Mouse (Mus musculus) cerebellum, postnatal 25 days (tissue): ENCODE measurements around the gene Insm2.
A peak's percentile ranks its signal among the peaks of the same experiment; 100 is the strongest.
"Not testable (repeated sequence)": the region's sequence is repeated elsewhere in the genome, so short reads cannot be mapped to it uniquely, and the experiment has no call there.

Source experiments
- DNase-seq, 2 experiments: peaks; one replicate each; pipeline ENCODE4 v3.0.0; 2021; ENCODE audit warnings: mixed read lengths in 2 of 2

Gene Insm2

DNA sequence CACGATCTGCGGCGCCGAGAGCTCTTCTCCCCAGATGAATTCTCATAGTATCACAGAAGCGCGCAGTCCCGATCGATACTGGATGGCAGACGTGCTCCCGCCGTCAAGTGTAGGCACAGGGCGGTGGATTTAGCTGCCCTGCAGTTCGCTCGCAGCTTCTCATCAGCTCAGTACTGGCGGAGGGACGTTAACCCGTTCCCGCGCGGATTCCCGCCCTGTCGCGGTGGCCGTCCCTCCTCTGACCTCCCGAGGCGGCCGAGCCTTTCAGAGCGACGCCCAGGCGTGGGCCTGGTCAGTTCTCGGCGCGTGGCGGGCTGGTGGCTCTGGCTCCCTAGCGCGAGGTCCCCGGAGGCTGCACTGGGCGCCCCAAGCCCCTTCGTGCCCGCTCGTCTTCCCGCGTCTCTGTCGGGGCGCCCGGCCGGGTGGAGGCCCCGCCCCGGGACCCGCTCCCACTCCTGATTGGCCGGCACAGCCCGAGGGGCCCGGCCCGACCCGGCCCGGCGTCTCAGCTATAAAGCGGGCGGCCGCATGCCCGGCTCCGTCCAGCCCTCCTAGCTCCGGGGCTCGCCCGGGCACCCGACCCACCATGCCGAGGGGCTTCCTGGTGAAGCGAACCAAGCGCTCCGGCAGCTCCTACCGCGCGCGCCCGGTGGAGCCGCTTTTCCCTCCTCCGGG is at the start of gene Insm2:
Gene Insm2, plus strand, starts transcription at position 541 of the 675 bp plus-strand sequence.
- DNase-seq: peak; percentile 22 to 37

GRCm38 (mm10) chr12:55554901-55555300 is 44.3 kb upstream of the Insm2 start:
- not testable (repeated sequence) for DNase-seq

GRCm38 (mm10) chr12:55557866-55558265 is 41.4 kb upstream of the Insm2 start:
- DNase-seq: no peak

DNA sequence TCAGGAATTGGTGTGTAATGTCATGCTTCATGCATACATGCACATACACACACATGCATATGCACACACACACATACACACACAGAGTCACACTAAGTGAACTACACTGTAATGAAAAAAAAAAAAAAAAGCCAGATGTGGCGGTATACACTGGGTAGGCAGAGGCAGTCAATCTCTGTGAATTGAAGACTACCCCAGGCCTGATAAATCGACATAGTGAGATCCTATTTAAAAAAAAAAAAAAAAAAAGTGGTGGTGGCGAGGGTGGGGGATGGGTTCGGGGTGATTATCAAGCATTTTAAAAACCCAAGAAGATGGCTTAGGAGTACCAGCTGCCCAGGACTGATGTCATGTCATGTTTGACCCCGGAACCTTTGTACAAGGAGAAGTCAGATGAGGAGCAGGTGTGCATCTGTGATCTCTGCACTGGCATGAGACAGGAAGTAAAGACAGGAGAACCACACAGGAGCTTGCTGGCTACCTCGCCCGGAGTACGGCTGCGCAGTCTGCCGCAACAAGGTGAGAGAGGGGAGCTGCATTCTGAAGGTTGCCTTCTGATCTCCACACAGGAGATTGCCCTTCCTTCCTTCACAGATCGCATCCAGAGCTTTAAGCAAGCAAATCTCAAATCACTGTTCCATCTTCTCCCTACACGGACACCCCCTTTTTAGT is 39.9 kb upstream of the Insm2 start:
- no peak for DNase-seq

DNA sequence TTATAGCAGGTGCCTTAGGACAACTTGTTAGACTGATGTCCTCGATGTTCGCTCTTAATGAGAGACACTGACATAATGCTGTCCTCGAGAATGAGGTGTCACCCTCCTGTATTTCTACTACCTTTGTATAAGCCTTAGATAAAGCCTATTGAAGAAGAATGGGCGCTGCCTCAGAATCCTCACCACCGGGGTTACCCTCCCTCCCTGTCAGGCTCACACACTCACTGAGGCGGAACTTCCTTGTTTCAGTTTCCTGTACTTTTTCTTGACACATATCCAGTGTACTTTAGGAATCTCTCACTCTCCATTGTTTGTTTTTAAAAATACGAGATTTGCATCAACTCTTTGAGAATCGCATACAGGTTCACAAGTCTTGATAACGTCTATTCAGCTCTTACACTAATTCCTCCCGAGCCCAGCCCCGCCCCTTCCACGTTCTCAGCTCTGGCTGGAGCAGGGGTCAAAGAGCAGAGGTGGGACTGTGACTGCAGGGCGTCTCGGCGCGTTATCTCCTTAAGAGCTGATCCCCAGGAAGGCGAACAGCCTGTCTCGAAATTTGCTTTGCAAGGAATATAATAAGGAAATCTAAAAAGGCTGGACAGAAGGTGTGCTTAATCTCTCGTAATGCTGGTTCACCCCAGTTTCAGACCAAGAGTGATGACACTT is 39.1 kb upstream of the Insm2 start:
- DNase-seq: no peak

- DNase-seq: no peak
Observed at GRCm38 (mm10) chr12:55563742-55564141, 35.5 kb upstream of the Insm2 start.

DNA sequence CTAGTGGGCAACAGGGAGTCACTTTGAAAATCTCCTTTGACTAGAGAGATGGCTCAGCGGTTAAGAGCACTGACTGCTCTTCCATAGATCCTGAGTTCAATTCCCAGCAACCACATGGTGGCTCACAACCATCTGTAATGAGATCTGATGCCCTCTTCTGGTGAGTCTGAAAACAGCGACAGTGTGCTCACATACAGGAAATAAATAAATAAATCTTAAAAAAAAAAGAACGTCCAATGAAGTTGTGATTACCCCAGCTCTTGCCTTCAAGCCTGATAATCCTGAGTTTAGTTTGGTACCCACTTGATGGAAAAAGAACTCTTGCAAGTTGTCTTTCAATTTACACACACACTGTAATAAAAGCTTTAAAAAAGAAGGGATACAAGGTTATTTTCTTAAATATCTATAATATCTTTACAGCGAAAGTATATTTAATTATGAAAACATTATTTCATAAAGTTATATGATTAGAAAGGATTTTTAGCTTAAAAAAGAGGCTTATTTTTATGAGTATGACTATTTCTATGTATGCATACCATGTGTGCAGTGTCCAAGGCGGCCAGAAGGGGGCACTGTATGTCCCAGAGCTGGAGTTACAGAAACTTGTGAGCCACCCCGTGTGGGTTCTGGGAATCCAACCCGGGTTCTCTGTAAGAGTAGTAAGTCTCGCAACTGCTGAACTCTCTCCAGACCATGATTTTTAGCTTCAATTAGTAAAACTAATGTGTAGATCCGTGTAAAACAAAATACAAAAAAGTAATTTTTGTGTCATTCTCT is 34.9 kb upstream of the Insm2 start:
- no peak for DNase-seq

- DNase-seq: peak; percentile 7
Observed at GRCm38 (mm10) chr12:55565206-55565605, 34.0 kb upstream of the Insm2 start, which contains the start of gene Aldoart2. Aldoart2 (plus strand) TSS chr12:55565239.

- DNase-seq: no peak
Observed at GRCm38 (mm10) chr12:55565867-55566266, 33.4 kb upstream of the Insm2 start.

DNA sequence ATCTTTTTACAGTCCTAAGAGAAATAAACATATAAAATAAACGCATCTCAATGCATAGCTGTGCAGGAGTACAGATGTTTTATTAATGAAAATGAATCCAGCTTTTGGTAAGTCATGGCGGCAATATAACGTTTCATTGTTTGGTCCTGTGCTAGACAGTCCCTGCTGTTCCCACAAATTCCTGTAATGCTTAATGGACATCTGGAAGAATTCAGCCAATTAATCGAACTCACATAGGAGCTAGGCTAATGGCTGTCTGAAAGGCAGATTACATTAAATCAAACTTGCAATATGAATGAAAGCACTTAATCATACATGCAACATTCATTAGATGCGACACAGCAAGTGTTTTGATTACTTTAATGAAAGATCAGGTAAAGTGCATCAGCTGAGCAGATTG is 32.4 kb upstream of the Insm2 start:
- DNase-seq: no peak

DNA sequence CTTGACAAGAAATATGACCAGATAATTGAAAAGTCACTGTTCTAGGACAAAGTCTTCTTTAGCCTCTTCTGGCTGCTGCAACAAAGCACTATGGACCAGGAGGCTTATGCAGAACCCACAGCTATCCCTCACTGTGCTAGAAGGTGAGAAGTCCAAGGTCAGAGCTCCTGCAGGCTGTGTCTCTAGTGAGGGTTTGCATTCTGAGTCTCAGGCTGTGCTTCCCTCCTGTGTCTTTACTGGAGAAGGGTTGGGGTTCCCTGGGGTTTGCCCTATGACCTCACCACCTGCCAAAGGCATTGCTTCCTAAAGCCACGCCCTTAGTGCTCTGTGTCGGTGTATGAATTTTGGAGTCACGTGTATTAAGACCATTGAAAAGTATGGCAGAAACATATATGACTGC is 30.8 kb upstream of the Insm2 start:
- DNase-seq: no peak

DNA sequence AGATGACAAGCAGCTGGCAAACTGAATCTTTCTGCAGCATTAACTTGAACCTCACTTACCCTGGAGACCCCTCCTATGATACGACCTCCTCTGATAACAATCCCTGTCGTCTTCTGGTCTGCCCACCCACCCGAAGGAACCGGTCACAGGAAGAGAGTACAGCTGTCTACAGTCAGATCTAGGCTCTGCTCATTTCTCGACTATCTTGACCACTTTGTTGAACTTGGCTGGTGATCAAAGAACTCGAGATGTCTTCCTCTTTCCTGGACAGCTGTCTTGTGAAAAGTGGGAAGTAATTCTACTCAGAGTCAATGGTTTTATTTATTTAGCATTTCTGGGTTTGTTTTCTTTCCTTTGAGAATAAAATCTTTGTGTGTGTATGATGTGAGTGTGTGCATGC is 29.6 kb upstream of the Insm2 start:
- DNase-seq: no peak

DNA sequence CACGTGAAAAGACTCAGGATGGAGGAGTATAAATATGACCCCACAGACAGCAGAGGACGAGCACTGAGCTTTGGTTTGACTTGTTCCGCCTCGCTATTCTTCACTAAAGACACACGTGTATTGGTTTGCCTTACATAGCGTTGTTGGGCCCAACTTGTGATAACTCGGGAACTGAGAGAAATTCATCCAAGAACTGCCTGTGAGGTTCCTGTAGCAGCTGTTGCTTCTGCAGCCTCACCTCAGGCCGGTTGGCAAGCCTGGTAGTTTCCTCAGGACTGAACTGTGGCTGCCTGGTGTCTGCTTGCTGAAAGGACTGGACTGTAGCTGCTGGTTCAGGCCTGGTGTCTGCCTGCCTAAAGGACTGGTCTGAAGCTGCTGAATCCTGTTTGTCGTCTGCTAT is 28.6 kb upstream of the Insm2 start:
- no peak for DNase-seq

DNA sequence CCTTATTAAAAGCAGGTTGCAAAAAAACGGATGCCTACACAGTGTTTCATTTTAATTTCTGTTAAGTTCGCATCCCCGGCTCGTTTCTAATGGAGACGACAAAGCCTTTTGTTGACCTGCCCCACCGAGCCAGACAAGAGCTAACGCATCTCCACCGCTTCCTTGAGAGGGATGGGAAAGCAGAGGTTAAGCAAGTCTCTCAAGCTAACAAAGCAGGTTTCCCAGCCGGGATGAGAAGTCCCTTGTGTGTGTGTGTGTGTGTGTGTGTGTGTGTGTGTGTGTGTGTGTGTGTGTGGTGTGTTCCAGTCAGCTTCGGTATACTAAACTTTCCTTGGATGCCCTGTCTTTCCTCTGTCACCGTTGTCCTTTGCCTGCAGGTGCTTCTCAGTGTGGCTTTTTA is 28.0 kb upstream of the Insm2 start:
- no peak for DNase-seq

DNA sequence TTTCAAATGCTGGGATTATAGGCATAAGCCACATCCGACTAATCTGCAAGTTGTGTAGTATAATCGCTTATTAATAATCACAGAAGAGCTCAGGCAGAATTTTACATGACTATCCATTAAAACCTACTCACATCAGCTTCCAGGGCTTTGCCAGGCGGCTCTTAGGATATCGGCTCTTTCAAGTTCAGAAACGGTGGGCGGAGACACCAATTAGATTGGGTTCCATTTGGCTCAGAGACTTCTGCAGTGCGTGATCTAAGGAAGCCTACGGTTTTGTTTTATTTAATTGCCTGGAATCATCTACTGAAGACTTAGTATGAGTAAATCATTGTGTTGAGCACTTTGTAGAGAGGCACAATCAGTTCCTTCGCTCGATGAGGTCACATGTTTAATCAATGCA is 27.6 kb upstream of the Insm2 start:
- no peak for DNase-seq

DNA sequence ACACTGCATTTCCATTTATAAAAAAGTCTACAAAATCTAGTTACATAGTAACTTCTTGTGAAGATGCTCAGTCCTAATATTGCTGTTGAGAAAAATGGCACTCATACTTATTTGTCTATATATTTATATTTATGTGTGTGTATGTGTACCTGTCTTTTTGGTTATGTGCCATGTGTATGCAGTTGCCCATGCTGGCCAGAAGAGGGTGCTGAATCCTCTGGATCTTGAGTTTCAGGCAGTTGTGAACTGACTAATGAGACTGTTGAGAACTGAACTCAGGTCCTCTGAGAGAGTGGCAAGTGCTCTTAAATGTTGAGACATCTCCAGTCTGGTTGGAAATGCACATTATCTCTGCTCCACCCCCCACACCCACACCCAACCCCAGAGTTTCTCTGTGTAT is 26.1 kb upstream of the Insm2 start:
- no peak for DNase-seq

- DNase-seq: peak in 1 of 2 experiments; percentile 27
Observed at GRCm38 (mm10) chr12:55573794-55574193, 25.4 kb upstream of the Insm2 start.

DNA sequence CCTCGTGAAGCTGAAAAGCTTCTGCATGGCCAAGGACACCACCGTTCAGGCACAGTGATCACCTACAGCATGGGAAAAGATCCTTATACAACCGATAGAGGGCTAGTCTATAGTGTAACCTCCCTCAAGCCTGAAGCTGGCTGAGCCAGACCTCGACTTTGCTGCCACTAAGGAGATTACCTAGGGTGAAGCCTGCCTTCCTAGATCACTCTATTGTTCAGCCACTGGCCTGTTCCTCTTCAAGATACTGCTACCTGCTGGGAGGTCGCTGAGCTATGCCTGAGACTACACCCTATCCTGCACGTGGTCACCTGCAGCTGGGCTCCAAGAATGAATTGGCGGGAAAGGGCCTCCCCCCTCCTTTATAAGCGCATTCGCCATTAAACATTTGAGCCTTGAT is 12.3 kb upstream of the Insm2 start:
- not testable (repeated sequence) for DNase-seq

DNA sequence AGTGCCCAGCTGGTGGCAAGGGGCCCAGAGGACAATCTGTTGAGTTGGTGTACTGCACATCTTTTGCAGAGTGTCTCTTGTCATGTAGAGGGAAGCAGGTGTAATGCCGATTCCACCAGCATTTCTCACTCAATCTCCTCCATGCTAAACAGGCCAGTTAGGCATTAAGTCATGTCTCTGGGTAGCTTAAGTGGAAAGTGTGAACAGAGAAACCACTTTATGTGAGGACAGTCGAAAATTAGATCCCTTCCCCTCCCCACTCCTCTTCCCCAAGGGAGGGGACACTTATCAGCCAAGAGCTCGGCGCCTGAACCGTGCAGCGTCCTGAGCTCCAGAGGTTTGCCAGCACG is 715 bp upstream of the Insm2 start:
- DNase-seq: no peak

DNA sequence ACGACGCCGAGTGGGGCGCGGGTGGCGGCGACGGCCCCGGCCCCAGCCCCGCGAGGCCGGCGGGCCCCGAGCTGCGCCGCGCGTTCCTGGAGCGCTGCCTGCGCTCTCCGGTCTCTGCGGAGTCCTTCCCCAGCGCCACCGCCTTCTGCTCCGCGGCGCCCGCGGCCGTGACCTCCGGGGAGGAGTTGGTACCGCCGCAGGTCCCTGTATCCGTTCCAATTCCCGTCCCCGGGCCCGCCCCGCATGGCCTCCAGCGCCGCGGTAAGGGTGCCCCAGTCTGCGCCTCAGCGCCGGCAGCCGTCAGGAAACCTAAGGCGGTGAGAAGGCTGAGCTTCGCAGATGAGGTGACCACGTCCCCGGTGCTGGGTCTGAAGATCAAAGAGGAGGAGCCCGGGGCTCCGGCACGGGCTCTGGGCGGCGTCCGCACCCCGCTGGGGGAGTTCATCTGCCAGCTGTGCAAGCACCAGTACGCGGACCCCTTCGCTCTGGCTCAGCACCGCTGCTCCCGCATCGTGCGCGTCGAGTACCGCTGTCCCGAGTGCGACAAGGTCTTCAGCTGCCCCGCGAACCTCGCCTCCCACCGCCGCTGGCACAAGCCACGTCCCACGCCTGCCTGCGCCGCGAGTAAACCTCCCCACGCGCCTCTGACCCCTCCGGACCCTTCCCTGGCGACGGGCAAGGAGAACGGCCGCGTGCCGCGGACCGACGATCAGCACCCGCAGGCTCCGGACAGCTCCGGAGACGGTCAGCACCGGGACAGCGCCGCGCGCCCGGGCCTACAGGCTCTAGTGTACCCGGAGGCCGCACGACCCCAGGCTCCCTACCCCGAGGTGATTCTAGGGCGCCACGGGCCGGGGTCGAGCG is 644 bp downstream of the Insm2 start:
- DNase-seq: peak; percentile 30 to 40

DNA sequence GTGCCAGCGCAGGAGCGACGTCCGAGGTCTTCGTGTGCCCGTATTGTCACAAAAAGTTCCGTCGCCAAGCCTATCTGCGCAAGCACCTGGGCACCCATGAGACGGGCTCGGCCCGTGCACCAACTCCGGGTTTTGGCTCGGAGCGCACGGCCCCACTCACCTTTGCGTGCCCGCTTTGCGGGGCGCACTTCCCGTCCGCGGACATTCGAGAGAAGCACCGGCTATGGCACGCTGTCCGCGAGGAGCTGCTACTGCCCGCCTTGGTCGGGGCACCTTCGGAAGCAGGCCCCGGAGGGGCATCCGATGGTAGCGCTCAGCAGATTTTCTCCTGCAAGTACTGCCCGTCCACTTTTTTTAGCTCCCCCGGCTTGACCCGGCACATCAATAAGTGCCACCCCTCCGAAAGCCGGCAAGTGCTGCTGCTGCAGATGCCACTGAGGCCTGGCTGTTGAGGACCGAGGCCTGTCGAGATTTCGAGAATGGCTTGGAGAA is 1.3 kb downstream of the Insm2 start:
- DNase-seq: peak in 1 of 2 experiments; percentile 24

DNA sequence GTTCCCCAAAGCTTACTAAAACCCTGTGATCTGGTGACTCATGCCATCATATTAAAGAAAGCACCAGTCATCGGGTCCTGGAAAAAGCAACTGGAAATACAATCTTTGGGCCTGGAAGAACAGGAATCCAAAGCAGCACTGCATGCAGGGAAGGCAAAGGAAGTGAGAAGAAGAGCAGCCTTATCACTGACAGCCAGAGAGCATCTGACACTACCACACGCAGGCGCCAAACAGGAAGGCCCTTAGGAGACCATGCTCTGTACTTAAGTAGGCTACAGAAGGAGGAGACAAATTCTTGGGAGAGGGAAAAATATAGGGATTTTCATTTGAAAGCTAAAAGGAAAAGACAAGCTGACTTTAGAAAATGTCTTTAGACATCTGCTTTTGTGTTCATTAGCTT is 5.2 kb downstream of the Insm2 start:
- no peak for DNase-seq
